Mouse (Mus musculus) macrophage (primary cell): ENCODE results near the gene Ube2e3. TPM values are rescaled to one million over a fixed set of nuclear protein-coding genes. Genes with fewer than 3 reads are reported as not detected.
A peak's percentile ranks its signal among the peaks of the same experiment; 100 is the strongest.

Source experiments
- H3K27ac ChIP-seq: fragments of 350-480 bp; formaldehyde crosslinking; 2 replicates; pipeline ENCODE4 v1.9.0; 2021
- H3K36me3 ChIP-seq: fragments of 350-480 bp; formaldehyde crosslinking; 2 replicates; pipeline ENCODE4 v1.9.0; 2021; ENCODE audit errors: inconsistent target
- H3K4me3 ChIP-seq: fragments of 350-480 bp; formaldehyde crosslinking; 2 replicates; pipeline ENCODE4 v1.9.0; 2021; ENCODE audit errors: inconsistent target
- H3K79me2 ChIP-seq: fragments of 350-480 bp; formaldehyde crosslinking; 2 replicates; pipeline ENCODE4 v1.9.0; 2021; ENCODE audit errors: inconsistent target
- WGBS: methylation state at CpG from one replicate; pipeline ENCODE4 v1.1.7; 2026; ENCODE audit warnings: inconsistent platforms; ENCODE audit not compliant: missing documents; 5-methylcytosine and 5-hydroxymethylcytosine counted together
- polyA plus RNA-seq: library from polyadenylated mRNA; stranded (reverse); fragments of 250-400 nt; gene quantifications from 3 replicates; pipeline ENCODE4 v1.2.4, GENCODE M21; 2018; ENCODE audit warnings: inconsistent platforms
- total RNA-seq, 78 experiments: library from RNA; depleted of rRNA; stranded (reverse); fragments of 250-400 nt; gene quantifications; 1 replicate in 9 of 78; 2 replicates in 24 of 78; 3 replicates in 43 of 78; 4 replicates in 2 of 78; pipeline ENCODE4 v1.2.4; 2018; ENCODE audit warnings: inconsistent platforms in 56 of 78

The Ube2e3 gene
- total RNA-seq (2018; cell fraction: chromatin; rRNA removed), result 10 to 100 TPM; 23.6 to 96.1 (median 51.1) TPM
- 10 to 100 TPM; 29.7 to 39.8 (median 34.8) TPM for total RNA-seq (2018; cell fraction: cytosol; rRNA removed)
- total RNA-seq (2018; cell fraction: nucleus; rRNA removed), result 10 to 100 TPM; 24.0 to 71.7 (median 36.9) TPM
- 26.6 to 43.5 TPM (median 28.2 TPM) in 3 replicates for polyA plus RNA-seq

GRCm38 (mm10) chr2:78867726-78868510, at the start of gene Ube2e3:
TSS of gene Ube2e3 (plus strand) at chr2:78868124.
- Histone ChIP-seq H3K27ac (no peak within 1 kb of the TSS), H3K79me2 (peaks cover 20% of the 10 kb centered on the region), H3K4me3 (peak within 1 kb of the TSS; percentile 38), H3K36me3 (no peaks in the 10 kb centered on the region)
- WGBS, result 29% methylated on average over 14 of the region's 14 CpGs

GRCm38 (mm10) chr2:78829887-78830286, 38.0 kb upstream of the Ube2e3 start:
- Histone ChIP-seq H3K36me3 (no peaks in the 10 kb centered on the region), H3K79me2 (no peaks in the 10 kb centered on the region), H3K27ac (no peak overlapping the region), H3K4me3 (no peak overlapping the region)
- WGBS, result 98% methylated on average over 3 of the region's 3 CpGs

- Histone ChIP-seq H3K27ac (no peak overlapping the region), H3K36me3 (no peaks in the 10 kb centered on the region), H3K4me3 (no peak overlapping the region), H3K79me2 (no peaks in the 10 kb centered on the region)
- WGBS, result 7% methylated on average over 7 of the region's 7 CpGs
Observed at GRCm38 (mm10) chr2:78841494-78842224, 26.3 kb upstream of the Ube2e3 start.

DNA sequence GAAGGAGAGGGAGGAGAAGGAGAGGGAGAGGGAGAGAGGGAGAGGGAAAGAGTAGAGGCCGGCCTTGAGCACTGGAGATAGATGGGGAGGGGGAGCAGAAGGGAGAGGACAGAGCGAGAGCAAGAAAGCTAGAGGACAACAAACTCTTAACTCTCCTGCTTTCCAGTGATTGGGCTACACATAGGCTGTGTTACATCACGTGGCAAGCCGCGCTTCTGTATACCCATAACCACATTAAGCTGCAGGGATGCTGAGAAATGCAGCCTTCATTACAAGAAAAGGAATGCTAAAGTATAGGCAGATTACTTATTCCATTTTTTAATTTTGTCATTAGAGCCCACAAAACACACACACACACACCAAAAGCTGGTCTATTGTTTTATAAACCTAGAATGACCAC, 23.6 kb upstream of the Ube2e3 start:
- H3K4me3 ChIP-seq, result no peak overlapping the region
- H3K79me2 ChIP-seq, result no peaks in the 10 kb centered on the region
- WGBS, result 87% methylated on average over 5 of the region's 5 CpGs
- H3K27ac ChIP-seq, result no peak overlapping the region
- no peaks in the 10 kb centered on the region for H3K36me3 ChIP-seq

DNA sequence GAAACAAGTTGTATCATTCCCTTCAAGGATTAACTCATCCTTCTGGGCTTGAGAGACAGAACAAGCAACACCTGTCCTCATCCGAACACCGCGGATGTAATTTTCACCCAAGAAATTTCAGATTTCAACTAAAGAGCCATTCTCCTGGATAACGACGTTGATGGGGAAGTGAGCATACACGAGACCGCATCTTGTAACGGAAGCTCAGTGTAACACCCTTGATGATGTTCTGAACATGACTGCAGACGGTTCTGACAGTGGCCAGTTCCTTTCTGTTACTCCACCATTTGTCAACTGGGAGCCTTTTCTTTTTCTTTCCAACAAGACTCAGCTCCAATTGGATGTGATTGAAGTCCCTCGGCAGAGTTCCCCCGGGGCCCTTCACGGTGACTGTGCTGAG, 22.6 kb upstream of the Ube2e3 start:
- Histone ChIP-seq H3K4me3 (no peak overlapping the region), H3K79me2 (no peaks in the 10 kb centered on the region), H3K36me3 (no peaks in the 10 kb centered on the region), H3K27ac (no peak overlapping the region)
- 82% methylated on average over 12 of the region's 12 CpGs for WGBS

GRCm38 (mm10) chr2:78845717-78846116, 22.2 kb upstream of the Ube2e3 start:
- Histone ChIP-seq H3K4me3 (no peak overlapping the region), H3K79me2 (no peaks in the 10 kb centered on the region)
- 90% methylated on average over 10 of the region's 10 CpGs for WGBS

GRCm38 (mm10) chr2:78854315-78854714, 13.6 kb upstream of the Ube2e3 start:
- H3K4me3 ChIP-seq, result no peak overlapping the region
- no peaks in the 10 kb centered on the region for H3K79me2 ChIP-seq
- no peaks in the 10 kb centered on the region for H3K36me3 ChIP-seq
- no peak overlapping the region for H3K27ac ChIP-seq
- WGBS, result 94% methylated on average over 8 of the region's 8 CpGs

More at GRCm38 (mm10) chr2:78845717-78846116, 22.2 kb upstream of the Ube2e3 start:
- Histone ChIP-seq H3K27ac (no peak overlapping the region), H3K36me3 (no peaks in the 10 kb centered on the region)

GRCm38 (mm10) chr2:78858628-78859027, 9.3 kb upstream of the Ube2e3 start:
- Histone ChIP-seq H3K79me2 (no peaks in the 10 kb centered on the region), H3K36me3 (no peaks in the 10 kb centered on the region), H3K4me3 (no peak overlapping the region), H3K27ac (no peak overlapping the region)
- 61% methylated on average over 4 of the region's 6 CpGs for WGBS

DNA sequence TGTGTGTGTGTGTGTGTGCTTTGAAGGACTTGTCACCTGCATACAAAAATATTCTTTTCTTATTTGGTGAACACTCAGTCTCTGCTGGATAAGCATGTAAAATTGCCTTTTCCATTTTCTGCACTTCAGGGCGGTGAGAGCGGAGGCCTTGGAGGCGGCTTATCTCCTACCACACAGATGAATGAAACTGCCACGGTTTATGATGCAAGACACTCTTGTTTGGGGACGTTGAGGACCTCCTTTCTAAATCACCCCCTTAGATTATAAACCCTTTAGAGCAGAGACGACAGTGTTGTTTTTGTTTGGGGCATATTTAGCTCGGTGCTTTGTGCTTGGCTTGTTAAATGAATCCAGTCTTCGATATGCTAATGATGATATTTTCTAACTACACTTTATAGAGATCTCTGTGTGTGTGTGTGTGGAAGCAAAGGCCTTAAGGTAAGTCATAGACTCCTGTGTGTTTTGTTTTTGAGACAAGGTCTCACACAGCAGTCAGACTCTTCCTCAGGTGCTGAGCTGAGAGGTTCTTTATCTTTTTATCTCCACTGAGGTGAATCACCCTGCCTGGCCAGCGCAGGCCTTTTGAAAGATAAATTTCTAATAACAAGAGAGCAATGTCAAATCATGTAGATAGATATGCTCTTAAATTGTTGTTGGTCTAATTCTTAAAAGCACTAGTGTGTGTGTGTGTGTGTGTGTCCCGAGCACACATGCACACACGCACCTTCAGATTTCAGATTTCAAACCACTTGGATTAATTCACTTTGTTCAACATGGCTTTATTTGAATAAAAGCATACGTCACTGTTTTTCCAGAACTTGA, 8.4 kb upstream of the Ube2e3 start:
- Histone ChIP-seq H3K4me3 (no peak overlapping the region), H3K36me3 (no peaks in the 10 kb centered on the region), H3K79me2 (no peaks in the 10 kb centered on the region), H3K27ac (no peak overlapping the region)
- WGBS, result 75% methylated on average over 12 of the region's 12 CpGs

DNA sequence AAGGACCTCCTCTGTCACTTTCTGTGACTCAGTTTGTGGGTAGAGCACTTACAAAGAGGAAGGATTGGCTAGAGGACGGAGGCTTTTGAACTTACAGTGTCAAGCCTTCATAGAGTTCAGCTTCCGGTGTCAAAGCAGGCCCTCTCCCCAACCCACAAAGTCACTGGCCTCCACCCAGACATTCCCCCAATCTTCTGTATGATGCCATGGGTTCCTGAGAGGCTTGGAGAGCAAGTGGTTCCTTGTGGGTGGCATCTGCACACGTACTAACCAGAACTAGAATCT, 7.9 kb upstream of the Ube2e3 start:
- WGBS, result 34% methylated on average over 3 of the region's 3 CpGs
- Histone ChIP-seq H3K27ac (no peak overlapping the region), H3K79me2 (no peaks in the 10 kb centered on the region), H3K4me3 (no peak overlapping the region), H3K36me3 (no peaks in the 10 kb centered on the region)

- Histone ChIP-seq H3K4me3 (no peak overlapping the region), H3K27ac (no peak overlapping the region), H3K36me3 (no peaks in the 10 kb centered on the region), H3K79me2 (no peaks in the 10 kb centered on the region)
- 37% methylated on average over 3 of the region's 3 CpGs for WGBS
Observed at GRCm38 (mm10) chr2:78864116-78864515, 3.8 kb upstream of the Ube2e3 start.

- no peak overlapping the region for H3K4me3 ChIP-seq
- peaks cover 2% of the 10 kb centered on the region for H3K79me2 ChIP-seq
- WGBS, result 96% methylated on average over 4 of the region's 5 CpGs
- H3K36me3 ChIP-seq, result no peaks in the 10 kb centered on the region
- H3K27ac ChIP-seq, result no peak overlapping the region
Observed at GRCm38 (mm10) chr2:78864866-78865265, 3.1 kb upstream of the Ube2e3 start.

DNA sequence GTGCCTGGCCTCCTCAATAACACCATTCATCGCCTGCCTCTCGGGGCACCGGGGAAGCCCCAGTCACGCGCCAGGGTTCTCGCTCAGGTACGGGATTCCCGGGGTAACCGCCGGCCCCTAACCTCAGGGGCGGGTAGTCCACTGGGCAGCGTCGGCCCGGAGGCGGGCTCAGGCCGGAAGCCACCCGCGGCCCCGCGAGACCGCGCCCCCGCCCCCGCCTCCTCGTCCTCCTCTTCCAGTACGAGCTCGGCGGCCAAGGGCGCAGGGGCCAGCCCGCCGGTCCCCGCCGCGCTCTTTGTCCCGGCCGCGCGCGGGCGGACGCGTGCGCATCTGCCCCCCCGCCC, 559 bp downstream of the Ube2e3 start:
- H3K27ac ChIP-seq, result no peak overlapping the region
- H3K4me3 ChIP-seq, result peak overlapping the region; percentile 38
- peaks cover 26% of the 10 kb centered on the region for H3K79me2 ChIP-seq
- 2% methylated on average over 23 of the region's 44 CpGs for WGBS
- no peaks in the 10 kb centered on the region for H3K36me3 ChIP-seq

- H3K4me3 ChIP-seq, result peak overlapping the region; percentile 58
- H3K36me3 ChIP-seq, result no peaks in the 10 kb centered on the region
Observed at GRCm38 (mm10) chr2:78868951-78869720, 1.2 kb downstream of the Ube2e3 start.

More at GRCm38 (mm10) chr2:78868951-78869720, 1.2 kb downstream of the Ube2e3 start:
- peaks cover 33% of the 10 kb centered on the region for H3K79me2 ChIP-seq
- WGBS, result under 1% methylated on average over 82 of the region's 114 CpGs
- H3K27ac ChIP-seq, result no peak overlapping the region
